Mouse (Mus musculus) skeletal muscle tissue, adult 2 months (tissue): ENCODE measurements around the gene 1700113H08Rik.

Experiments
- DNase-seq: peaks from one replicate; pipeline ENCODE4 v3.0.0-alpha.2; 2012; ENCODE audit warnings: low read depth, low spot score

1700113H08Rik gene

GRCm38 (mm10) chr10:87209466-87209865 lies 151.6 kb downstream of the 1700113H08Rik start:
- no peak for DNase-seq

- no peak for DNase-seq
These were observed 153.2 kb downstream of the 1700113H08Rik start for GRCm38 (mm10) chr10:87211046-87211445.

GRCm38 (mm10) chr10:87212854-87213253 lies 155.0 kb downstream of the 1700113H08Rik start:
- no peak for DNase-seq

GRCm38 (mm10) chr10:87230071-87230910 lies 172.4 kb downstream of the 1700113H08Rik start:
- DNase-seq = no peak

GRCm38 (mm10) chr10:87239332-87240008 lies 181.6 kb downstream of the 1700113H08Rik start:
- DNase-seq = no peak

- no peak for DNase-seq
These were observed 213.9 kb downstream of the 1700113H08Rik start for GRCm38 (mm10) chr10:87271724-87272123.

- DNase-seq = no peak
These were observed 214.3 kb downstream of the 1700113H08Rik start for GRCm38 (mm10) chr10:87272133-87272622.

GRCm38 (mm10) chr10:87275075-87275474 lies 217.2 kb downstream of the 1700113H08Rik start:
- DNase-seq = no peak
